Mouse (Mus musculus): ENCODE data around the gene Nrbp1. TPM values are rescaled to one million over a fixed set of nuclear protein-coding genes. Genes with fewer than 3 reads are reported as not detected.
A peak's percentile ranks its signal among the peaks of the same experiment; 100 is the strongest.

Nrbp1 gene
- total RNA-seq, 2 experiments from 2014 or later = 79.6 to 86.2 TPM

DNA sequence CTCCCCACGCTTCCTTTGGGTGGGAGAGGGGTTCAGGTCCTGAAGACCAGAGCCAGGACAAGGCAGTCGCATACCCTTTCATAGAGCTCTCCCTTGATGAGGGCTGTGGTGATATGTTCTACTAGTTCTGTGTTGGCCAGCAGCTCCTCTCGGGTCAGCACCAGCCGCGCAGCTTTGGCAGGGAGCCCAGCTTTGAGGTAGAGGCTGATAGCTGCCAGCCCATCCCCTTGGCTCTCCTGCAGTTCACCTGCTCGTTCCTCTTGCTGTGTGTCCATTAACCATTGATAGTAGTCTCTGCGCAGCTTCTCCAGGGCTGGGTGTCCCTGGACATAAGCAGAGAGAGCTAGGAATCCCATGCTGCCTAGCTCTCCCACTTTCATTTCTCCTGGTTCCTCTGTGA, 25.4 kb downstream of the Nrbp1 start:
- DNase-seq = no peak

DNA sequence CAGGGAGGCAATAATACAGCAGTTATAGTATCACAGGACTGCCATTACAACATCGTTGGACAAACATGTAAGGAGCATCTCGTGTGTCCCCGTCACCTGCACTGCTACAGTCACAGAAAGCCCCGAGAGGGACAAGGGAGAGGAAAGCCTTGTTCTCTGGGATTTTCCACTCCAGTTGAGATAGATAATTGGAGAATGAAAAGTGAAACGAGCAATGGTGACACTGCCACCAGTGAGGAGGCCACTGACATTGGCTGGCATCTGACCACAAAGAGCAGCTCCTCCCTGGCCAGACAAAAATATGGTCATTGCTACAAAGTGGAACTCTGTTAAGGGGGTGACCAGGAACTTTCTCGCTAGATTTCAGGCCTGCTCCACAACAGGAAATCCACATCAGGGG, 27.0 kb downstream of the Nrbp1 start:
- DNase-seq = no peak

DNA sequence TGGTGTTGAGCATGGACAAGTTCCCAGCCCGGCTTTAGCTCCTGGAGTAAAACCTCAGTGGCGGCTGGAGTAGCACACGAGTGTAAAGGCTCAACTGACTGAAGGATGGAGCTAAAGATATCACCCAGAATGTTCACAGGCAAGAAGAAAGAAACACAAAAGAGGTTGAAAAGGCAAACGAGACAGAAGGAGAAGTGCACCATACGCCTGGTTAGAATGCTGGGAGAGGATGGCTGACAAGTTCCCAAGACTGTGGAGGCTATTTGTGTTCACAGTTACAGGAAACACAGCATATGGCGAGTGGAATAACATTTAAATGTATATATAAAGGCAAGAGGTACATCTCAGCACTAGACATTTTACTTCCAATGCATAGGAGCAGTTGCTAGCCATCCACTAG, 32.4 kb downstream of the Nrbp1 start:
- DNase-seq = no peak

DNA sequence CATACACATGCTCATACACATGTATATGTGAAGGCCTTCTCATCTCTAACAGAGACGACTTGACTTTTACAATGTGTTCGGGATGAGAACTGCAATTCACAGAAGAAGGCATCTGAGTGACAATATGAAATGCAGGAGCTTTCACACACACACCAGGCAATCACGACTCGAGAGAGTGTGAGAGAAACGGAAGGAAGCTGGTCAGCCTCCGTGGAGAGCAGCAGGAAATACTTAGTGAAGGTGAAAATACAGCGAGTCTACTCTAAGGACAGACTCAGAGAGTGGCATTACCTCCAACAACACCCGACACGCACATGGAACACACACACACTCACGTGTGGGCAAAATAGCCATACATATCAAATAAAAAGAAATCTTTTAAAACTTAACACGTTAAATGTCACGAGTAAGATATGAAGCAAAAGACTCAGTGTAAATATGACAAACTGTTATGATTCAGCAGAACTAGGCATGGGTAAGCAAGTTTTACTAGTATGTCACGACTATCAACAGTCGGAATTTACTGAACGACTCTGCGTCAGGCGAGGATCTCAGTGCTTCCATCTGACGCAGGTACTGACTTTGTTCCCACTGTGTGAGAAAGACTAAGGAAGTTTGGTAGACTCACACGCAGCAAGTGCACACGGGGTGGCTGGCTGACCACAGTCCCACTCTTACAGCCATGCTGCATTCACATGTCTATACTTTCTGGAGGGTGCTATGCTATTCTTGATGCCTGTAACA, 38.8 kb downstream of the Nrbp1 start:
- no peak for DNase-seq

DNA sequence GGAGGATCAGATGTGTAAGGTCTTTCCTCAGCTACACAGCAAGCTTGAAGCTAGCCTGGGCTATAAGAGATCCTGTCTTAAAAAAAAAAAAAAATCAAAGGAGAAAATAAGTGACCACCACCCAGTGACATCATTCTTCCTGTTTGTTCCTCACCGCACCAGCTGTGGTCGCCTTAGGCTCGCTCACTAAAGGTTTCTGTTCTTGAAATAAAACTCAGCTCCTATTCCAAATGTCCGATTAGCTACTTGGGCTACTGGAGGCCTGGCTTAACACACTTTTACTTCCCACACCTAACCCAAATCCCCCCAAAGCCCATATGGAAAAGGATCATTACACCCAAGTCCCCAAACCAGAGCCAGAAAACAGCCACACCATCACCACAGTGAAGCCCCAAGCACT, 47.6 kb downstream of the Nrbp1 start:
- DNase-seq = no peak

DNA sequence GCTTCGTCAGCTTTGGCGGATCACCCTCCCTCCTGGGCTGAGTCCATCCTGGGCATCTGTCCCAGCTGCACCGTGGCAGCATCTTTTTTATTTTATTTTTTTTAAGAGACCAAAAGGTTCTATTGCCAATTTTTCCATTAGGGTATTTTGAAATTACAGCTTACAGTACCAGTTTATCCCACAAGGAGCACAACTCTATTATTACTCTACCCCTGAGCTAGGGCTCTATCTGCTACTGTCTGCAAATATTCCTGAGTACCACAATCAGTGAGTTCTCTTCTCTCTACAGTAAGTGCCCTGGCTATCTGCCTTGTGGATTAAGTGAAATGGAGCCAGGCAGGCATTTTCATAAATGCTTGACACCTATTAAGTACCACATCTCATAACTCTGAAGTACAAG, 48.0 kb downstream of the Nrbp1 start:
- DNase-seq = no peak

DNA sequence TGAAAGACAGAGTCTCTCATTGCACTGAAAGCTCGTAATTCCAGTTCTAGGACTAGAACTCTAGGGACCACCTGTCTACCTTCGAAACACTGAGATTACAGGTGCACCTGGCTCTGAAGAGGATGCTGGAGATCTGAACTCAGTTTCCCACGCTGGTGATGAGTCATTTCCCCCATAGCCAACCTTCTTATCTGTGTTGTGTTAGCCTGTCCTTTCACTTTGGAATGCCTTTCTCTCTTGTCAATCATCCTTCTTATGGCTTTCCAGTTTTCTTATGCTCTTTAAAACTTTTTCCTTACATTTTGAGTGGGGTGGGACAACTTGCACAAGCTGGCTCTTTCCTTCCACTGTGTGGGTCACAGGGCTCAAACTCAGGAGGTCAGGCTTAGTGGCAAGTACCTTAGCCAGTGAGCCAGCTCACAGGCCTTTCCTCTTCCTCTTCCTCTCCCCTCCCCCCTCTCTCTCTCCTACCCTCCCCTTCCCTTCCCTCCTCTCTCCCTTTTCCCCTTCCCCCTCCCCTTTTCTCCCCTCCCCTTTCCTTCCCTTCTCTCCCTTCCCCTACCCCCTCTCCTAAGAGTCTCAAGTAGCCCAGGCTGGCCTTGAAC, 49.1 kb downstream of the Nrbp1 start:
- DNase-seq = no peak

DNA sequence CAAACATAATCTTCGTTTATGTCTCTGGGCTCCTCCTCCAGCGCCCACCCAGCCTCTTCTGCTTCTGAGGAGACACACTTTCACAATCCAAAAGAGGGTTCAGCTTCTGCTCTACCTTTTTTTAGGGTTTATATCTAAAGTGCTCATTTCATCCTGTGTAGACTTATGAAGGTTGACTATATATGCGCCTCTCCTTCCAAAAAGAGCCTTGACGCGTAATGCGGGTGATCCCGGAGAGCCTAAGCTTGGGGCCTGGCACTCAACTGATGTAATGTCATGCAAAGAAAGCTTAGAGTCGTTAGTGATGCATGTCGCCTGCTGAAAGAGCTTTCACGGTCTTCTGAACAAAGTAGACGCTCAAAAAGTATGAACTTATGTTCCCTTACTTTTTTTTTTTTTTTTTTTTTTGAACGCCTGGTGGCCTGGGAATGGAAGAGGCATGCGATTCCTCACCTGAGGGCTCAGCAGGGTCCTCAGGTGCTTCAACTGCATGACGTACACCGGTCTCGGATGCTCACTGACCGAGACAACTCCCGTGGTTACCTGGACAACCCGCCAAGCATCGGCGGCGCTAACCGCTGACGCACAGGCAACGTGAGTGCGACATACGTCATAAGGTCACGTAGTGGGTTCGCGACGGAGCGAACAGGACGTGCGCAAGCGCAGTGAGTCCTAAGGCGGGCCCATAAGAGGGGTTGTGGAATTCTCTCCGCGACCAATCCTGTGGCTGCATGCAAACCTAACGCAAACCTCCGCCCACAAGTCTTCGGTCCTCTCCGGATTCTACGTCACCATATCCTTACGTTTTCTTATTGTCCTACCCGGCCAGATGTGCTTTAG, 50.1 kb downstream of the Nrbp1 start, which contains the start of gene Ift172:
Gene Ift172, minus strand, starts transcription at position 596 of the 840 bp plus-strand sequence.
- DNase-seq = peak; percentile 97

DNA sequence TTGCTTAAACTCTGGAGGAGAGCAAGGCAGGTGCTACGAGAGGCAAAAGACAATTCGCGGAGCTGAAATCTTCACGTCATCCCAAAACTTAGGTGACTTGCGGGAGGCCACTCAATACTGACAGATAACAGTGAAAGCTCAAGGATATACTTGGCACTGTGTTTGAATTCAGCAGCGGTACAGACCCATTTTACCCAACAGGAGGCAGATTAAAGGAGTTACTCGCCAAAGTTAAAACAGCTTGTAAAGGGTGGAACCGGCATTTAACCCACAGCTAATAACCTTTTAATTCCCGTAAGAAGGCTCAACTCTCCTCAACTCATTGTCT, 50.7 kb downstream of the Nrbp1 start:
- DNase-seq = no peak

DNA sequence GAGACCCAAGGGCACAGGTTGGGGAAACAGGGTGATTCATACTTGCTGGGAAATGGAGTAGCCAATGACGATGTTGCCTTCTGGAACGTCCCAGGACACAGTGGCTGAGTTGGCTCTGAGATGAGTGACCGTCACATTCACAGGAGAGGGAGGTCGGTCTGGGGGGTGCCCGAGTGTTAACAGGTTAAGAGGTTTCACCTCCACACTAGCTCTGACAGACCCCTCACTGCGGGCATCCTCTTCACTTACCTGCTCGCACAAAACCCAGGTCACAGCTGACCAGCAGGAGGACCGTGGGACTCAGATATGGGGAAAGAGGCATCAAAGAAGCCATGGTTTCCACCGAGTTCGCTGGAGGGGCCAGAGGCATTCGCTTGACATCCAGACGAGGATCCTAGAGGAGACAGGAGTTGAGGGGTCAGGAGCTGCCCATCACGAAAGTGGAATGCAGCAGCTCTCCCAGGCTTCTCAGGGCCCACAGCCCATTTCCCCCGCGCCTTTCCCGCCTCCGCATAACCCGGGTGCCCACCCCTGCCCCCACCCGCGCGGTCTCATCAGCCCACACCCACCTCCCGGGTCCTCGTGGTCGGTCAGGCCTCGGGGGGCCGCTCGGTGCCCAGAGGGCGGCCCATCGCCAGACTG, 54.4 kb downstream of the Nrbp1 start:
- peak; percentile 33 for DNase-seq

DNA sequence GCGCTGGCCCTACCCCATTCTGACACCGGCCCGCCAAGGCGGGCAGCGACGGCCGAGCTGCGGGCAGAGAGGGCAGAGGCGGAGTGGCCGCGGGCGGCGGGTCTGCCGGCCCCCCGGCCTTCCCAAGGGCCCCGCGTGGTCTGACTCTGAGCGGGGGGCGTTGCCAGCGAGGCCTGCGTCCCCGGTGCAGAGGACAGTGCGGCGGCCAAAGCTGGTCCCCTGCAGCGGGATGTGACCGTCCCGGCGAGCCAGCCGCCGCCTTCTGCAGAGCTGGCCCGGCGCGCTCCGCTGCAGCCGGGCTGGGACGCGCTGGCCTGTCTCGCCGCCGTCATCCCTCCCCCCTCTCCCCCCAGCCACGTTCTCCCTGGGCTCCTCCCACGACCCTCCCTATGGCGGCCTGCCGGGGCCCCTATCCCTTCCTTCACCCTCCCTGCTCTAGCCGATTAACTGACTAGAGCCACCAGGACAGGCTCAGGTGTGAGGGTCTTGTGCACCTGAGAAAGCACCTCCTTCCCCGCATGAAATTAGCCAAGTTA, 55.0 kb downstream of the Nrbp1 start, which contains the start of gene Fndc4:
Gene Fndc4, minus strand, starts transcription at position 475 of the 536 bp plus-strand sequence.
- DNase-seq = peak; percentile 48

DNA sequence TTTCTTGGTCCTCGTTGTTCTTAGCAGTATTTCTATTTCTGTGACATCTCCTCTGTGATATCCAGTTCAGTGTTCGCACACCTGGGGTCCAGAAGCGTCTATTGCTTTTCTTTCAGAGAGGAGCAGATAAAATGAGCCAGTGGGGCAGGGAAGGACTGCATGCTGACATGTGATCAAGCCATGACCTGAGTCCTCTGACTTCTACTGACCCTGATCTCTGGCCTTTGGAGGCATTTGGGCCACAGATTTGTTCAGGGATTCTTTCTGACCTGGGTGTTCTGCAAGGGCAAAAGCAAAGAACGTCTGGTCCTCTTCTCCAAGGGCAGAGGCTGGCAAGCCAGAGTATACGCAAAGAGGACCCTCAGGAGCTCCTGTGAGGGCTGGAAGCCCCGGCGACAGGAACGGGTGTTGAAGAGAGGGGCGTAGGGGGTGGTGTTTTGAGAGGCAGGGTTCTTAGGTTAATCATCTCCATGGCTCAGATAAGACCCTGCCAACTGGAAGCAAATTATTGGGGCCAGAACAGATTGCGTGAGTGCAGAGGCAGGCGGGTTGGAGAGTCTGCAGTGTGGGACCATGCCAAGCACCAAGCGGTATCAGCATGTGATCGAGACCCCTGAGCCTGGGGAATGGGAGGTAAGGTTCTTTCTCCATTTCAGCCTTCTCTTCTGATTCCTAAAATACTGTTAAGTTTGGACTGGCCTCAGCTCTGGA, 56.5 kb downstream of the Nrbp1 start, which contains the start of gene Gckr:
Gene Gckr, plus strand, starts transcription at position 397 of the 711 bp plus-strand sequence.
- no peak for DNase-seq

DNA sequence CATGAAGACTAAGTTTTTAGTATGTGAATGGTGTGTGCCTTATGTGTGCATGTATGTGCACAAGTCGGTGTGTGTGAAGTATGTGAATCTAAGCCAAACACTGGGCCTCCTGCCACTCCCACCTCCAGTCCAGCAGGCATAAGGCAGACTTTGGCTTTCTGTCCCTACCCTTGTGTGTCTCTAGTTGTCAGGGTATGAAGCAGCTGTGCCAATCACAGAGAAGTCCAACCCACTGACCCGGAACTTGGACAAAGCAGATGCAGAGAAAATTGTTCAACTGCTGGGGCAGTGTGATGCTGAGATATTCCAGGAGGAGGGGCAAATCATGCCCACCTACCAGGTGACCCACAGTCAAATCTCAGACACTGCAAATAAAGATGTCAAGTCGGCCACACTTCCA, 57.3 kb downstream of the Nrbp1 start:
- DNase-seq = no peak

DNA sequence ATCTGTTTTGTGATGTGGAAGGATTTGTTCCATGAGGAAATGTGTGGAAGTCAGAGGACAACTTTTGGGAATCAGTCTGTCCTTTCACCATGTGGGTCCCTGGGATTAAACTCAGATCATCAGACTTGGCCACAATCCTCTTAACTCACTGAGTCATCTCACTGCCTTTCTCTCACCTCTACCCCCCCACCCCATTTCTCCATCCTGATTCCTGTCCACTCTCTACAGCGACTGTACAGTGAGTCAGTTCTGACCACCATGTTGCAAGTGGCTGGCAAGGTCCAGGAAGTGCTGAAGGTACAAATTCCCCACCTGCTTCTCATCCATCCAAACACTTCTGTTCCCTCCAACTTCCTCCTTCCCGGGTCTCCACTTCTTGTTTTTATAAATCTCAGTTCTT, 57.8 kb downstream of the Nrbp1 start:
- no peak for DNase-seq

Other genes starting within 250 kb of the Nrbp1 start
- gene Atraid, start 192.6 kb upstream of the Nrbp1 start, total RNA-seq (2021) = 100 to 1,000 TPM; 123 to 129 TPM
- 10 to 100 TPM; 14.1 to 16.0 TPM for gene Slc5a6, start 191.9 kb upstream of the Nrbp1 start, total RNA-seq (2021)
- 10 to 100 TPM; 29.3 to 41.2 TPM for gene Cad, start 186.1 kb upstream of the Nrbp1 start, total RNA-seq (2021)
- not detected for gene Dnajc5g, start 134.6 kb upstream of the Nrbp1 start, total RNA-seq (2021)
- gene Slc30a3, start 132.6 kb upstream of the Nrbp1 start, total RNA-seq (2021) = under 1 TPM; 0.60 to 0.76 TPM
- gene Trim54, start 124.2 kb upstream of the Nrbp1 start, total RNA-seq (2021) = 10 to 100 TPM in 1 of 2 experiments, 1 to 10 TPM in 1; 3.3 to 16.1 TPM
- gene Ucn, start 102.0 kb upstream of the Nrbp1 start, total RNA-seq (2021) = not detected
- gene Mpv17, start 86.6 kb upstream of the Nrbp1 start, total RNA-seq (2021) = 10 to 100 TPM; 42.3 to 46.1 TPM
- gene Gm29609, start 61.0 kb upstream of the Nrbp1 start, total RNA-seq (2021) = 1 to 10 TPM; 1.5 to 2.8 TPM
- 10 to 100 TPM; 46.3 to 64.2 TPM for gene Gtf3c2, start 60.7 kb upstream of the Nrbp1 start, total RNA-seq (2021)
- gene Snx17, start 47.6 kb upstream of the Nrbp1 start, total RNA-seq (2021) = 10 to 100 TPM; 79.2 to 90.3 TPM
- gene Eif2b4, start 47.4 kb upstream of the Nrbp1 start, total RNA-seq (2021) = 10 to 100 TPM; 38.9 to 48.2 TPM
- gene Zfp513, start 38.6 kb upstream of the Nrbp1 start, total RNA-seq (2021) = 10 to 100 TPM; 23.0 to 23.7 TPM
- 100 to 1,000 TPM; 125 to 127 TPM for gene Ppm1g, start 20.2 kb upstream of the Nrbp1 start, total RNA-seq (2021)
- under 1 TPM in 1 of 2 experiments, not detected in 1; 0.97 TPM for gene Gm9970, start 368 bp downstream of the Nrbp1 start, total RNA-seq (2021)
- 1 to 10 TPM; 3.0 to 4.9 TPM for gene Krtcap3, start 10.8 kb downstream of the Nrbp1 start, total RNA-seq (2021)
- gene Ift172, start 50.3 kb downstream of the Nrbp1 start, total RNA-seq (2021) = 10 to 100 TPM; 27.7 to 36.2 TPM
- 10 to 100 TPM in 1 of 2 experiments, 1 to 10 TPM in 1; 6.8 to 10.7 TPM for gene Fndc4, start 55.2 kb downstream of the Nrbp1 start, total RNA-seq (2021)
- 10 to 100 TPM; 14.5 to 32.1 TPM for gene Gckr, start 56.6 kb downstream of the Nrbp1 start, total RNA-seq (2021)
- gene Zfp512, start 211.6 kb downstream of the Nrbp1 start, total RNA-seq (2021) = 10 to 100 TPM; 17.8 to 26.0 TPM
- under 1 TPM; 0.24 to 0.58 TPM for gene 4930548H24Rik, start 244.9 kb downstream of the Nrbp1 start, total RNA-seq (2021)

Measured in adrenal gland, postnatal 10 days (tissue).